Mouse (Mus musculus) heart, postnatal 4 days (tissue): ENCODE results near the gene Pgc. TPM values are rescaled to one million over a fixed set of nuclear protein-coding genes. Genes with fewer than 3 reads are reported as not detected.

Source experiments
- DNase-seq: peaks from one replicate; pipeline ENCODE4 v3.0.0; 2021
- total RNA-seq, 2 experiments: library from RNA; stranded (reverse); gene quantifications; 2 replicates each; pipeline ENCODE4 v1.2.3; 2021

Gene Pgc
- total RNA-seq = not detected

DNA sequence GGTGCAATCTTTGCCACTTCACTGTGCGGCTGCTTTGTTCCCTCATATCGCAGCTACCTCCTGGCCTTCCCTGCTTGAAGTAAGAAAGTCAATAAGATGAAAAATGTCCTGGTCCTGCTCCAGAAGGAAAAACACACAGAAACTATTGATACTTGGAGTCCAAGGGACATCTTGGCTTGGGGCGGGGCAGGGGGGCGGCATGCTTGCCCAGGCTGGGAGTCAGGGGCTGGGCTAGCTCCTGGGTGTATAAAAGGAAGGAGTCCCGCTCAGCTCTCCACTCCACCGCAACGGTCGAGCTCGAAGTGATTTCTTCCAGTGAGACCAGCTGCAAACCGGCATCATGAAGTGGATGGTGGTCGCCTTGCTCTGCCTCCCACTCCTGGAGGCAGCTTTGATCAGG is at the start of gene Pgc:
TSS of gene Pgc (plus strand) at position 277 of the 400 bp plus-strand sequence.
- DNase-seq = no peak

DNA sequence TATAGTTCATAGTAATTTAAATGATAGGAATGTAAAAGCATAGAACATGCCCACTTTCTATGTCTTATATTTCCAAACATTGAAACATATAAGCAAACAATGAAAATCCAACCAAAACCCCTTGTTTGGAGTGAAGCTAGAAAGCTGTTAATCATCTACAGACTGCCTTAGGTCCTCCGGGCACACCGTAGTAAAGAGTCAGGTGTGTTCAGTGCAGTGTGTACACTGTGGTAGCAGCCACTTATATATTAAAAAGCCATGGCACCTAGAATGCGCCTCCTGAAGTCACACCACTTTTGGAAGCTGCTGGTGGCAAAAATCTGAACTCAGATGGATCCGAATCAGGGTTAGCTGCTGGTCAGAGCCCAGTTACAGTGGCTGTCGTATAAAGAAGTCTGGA is 48.4 kb upstream of the Pgc start:
- DNase-seq = no peak

- no peak for DNase-seq
Measured at GRCm38 (mm10) chr17:47678702-47679101, 47.9 kb upstream of the Pgc start.

DNA sequence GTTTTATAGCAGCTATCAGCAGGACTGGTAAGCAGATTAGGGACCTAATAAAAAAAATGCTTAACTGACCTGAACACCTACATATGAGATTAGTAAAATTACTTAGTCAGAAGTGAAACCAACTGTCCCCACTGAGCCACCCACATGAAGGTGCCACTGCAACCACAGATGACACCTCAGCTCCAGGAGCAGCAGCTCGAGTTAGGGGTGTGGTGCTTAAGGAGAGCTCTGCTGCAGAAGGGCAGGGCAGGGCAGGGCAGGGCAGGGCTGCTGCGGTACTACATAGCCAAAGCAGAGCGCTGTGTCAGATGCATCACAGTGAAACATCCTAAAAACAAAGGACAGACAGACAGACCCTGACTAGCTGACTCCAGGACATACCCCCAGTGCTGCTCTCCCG is 43.8 kb upstream of the Pgc start:
- no peak for DNase-seq

DNA sequence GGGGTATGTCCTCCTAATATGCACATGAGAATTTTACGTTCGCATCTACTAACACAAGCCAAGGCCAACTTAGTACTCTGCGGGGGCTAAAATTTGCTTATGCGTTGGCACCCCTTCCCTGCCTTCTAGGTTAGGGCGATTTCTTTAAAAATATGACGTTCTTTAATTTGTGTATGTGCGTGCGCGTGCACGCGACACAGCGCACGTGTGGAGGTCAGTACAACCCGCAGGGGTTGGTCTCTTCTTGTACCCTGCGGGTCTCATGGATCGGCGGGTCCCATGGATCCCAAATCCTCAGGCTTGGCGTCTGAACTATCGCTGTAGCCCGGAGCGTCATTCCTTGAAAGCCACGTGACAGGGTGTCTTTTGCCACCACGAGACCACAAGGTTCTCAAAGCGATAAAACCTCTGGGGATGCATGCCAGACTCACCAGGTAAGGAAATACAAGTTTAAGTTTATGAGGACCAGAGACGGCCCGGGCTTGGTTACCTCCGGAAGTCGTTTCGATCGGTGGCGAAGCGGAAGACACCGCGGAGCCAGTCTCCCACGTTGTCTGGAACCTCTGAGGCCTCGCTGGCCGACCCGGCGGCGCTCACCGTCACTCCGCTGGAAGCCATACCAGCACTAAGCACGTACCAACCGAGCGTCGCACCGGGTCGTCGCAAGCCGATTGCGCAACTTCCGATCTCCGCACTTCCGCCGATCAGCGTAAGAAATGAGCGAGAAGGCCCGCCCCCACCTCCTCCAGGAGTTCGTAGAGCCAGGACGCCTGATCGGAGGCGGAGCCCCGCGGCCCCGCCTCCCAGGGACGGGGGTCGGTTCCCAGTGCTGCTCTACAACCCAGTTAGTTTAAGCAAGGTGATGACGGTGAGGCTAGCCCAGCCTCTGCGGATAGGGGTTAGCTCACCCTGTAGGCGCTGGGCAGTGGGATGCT is 39.0 kb upstream of the Pgc start:
- peak; percentile 95 for DNase-seq

- no peak for DNase-seq
Measured at GRCm38 (mm10) chr17:47688344-47688607, 38.4 kb upstream of the Pgc start, which contains the start of gene Tomm6. Tomm6 (minus strand) TSS chr17:47688386.

GRCm38 (mm10) chr17:47688608-47689575 is 37.8 kb upstream of the Pgc start, which contains the start of gene Frs3:
Frs3 (plus strand) TSS chr17:47689030.
- peak; percentile 83 for DNase-seq

GRCm38 (mm10) chr17:47689894-47690293 is 36.7 kb upstream of the Pgc start:
- no peak for DNase-seq

DNA sequence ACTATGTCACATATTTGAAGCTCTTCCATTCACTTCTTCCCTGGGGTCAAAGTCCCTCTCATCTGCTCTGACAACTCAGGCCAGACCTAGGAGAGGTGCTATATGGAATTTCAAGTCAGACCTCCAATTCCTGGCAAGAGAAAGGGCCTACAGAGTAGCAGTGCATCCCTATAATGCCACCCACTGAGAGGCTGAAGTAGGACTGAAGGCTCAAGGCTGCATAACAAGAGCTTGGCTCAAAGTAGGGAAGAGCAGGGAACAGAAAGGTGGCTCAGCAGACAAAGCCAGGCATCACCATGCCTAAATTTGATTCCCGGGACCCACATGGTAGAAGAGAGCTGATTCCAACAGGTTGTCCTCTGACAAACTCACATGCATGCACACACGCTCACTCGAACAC is 35.0 kb upstream of the Pgc start:
- no peak for DNase-seq

DNA sequence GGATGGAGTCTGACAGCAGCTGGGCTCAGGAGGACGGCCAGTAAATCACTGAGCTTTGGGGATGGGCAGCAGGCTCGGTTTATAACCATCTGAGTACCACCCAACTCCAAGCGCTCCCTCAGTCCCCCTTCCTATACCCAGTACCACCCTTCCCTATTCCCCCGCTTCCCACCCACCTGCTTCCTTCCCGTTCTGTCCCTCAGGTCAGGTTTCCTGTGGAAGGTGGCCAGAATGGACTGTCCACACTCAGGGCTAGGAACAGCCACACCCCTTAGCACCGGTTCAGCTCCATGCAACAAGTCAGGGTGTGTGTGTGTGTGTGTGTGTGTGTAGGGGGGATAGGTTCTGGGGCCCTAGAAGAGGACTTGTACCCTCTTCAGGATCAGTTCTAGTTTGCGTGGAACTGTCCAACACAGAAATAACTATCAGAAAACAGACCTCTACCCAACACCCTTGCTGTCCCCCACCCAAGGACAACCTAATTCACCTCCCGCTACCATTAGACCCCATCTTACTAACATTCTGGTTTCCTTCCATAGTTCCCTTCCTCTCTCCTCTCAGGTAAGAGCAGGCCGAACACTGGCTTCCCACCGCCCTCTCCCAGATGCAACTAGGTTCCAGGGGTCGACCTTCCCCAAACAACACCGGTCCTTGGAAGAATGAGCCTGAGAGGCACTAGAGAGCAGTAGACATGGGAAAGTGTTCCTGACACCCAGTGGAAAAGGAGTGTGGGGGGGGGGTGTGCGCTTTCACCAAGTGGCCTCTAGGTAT is 32.8 kb upstream of the Pgc start:
- DNase-seq = peak; percentile 23

DNA sequence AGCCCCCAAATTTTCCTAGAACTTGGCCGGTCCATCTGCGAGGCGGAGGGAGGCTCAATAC is 32.4 kb upstream of the Pgc start, which contains the start of gene Gm21981:
TSS of gene Gm21981 (minus strand) at position 14 of the 61 bp plus-strand sequence.
- no peak for DNase-seq

- DNase-seq = peak; percentile 99
Measured at GRCm38 (mm10) chr17:47694503-47695336, 31.9 kb upstream of the Pgc start, which contains the start of gene Prickle4. Prickle4 (minus strand) TSS chr17:47694736.

- DNase-seq = no peak
Measured at GRCm38 (mm10) chr17:47695337-47695710, 31.3 kb upstream of the Pgc start.

- DNase-seq = no peak
Measured at GRCm38 (mm10) chr17:47698156-47698555, 28.5 kb upstream of the Pgc start.

- DNase-seq = no peak
Measured at GRCm38 (mm10) chr17:47699055-47699454, 27.6 kb upstream of the Pgc start.

DNA sequence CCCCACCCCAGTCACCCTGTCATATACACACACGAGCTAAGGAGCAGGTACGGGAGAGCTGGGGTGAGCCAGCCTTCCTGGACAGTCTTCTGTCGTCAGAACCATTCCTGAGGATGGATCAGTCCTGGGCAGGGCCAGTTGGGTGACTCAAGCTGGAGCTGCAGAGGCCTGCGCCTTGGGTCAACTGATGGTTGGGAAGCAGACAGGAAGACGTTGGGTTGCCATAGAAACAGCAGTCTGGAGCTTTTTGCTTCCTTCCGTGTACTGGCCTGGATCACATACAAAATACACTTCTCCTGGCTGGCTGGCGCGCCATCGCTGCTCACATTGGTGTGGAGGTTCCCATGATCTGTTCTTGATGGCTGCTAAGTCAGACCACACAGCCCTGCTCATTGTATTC is 24.8 kb upstream of the Pgc start:
- no peak for DNase-seq

DNA sequence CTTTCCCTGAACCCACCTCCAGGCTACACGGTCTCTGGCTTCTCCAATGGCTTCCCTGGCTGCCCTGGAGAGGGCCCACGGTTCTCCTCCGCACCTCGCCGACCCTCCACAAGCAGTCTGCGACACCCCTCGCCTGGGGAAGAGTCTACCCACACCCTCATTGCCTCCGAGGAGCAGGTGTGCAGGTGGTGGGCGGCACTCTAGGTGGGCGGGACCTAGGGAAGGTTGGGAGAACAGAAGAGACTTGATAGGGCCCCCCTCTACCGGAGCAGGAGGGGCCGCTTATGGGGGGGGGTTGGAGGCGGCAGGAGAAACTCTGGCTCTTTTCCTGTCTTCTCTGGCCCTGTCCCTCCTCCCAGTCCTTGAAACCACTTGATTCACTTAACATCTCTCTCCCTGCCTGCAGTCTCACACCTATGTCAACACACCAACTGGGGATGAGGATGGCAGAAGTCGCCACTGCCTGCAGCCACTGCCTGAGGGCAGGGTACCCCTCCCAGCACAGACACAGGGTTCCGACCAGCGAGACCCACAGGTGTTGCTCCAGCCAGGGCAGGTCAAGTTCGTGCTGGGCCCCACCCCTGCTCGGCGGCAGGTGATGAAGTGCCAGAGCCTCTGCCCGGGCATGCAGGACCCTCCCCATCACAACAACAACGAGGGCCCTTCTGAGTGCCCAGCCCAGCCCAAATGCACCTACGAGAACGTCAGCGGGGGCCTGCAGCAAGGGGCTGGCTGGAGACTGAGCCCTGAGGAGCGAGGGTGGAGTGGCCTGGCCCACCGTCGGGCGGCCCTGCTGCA is 23.9 kb upstream of the Pgc start:
- no peak for DNase-seq

- no peak for DNase-seq
Measured at GRCm38 (mm10) chr17:47703556-47703955, 23.1 kb upstream of the Pgc start.

GRCm38 (mm10) chr17:47704692-47705091 is 21.9 kb upstream of the Pgc start:
- DNase-seq = no peak

DNA sequence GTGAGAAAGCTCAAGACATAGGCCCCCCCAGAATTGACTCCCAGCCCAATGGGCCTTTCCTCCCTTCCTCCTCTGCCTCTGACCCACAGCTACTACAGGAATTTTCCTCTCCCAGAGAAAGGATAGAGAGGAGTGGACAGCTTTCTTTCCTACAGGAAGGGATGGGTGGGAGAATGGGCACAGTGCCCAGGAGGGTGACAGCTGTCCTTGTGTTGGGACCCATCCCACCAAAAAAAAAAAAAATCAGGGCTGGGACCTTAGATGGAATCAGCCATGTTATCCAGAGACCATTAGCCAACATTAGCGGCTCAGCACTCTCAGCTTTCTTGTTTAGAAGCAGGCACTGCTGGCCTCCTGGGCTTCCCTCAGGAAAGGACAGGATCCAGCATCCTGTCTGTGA is 20.4 kb upstream of the Pgc start:
- DNase-seq = peak; percentile 41

DNA sequence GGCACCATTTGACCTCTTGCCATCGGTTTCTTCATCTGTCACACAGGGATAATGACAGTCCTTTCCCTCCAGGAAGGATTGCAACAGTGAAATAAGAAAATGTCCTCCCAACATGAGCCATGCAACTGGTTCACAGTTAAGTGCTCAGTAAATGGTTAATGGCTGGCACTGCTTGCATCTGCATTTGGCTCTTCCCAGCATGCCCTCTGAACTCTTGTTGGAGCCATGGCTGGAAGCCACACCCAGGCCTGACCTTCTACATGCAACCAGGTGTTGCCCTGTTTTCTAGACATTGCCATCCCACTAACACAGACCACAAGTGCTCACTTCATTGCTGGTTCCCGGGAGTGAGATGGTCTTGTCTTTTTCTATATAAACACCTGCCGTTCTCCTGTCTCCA is 18.7 kb upstream of the Pgc start:
- DNase-seq = no peak
